Mouse (Mus musculus): ENCODE results near the gene Nedd8.

Nedd8 gene

DNA sequence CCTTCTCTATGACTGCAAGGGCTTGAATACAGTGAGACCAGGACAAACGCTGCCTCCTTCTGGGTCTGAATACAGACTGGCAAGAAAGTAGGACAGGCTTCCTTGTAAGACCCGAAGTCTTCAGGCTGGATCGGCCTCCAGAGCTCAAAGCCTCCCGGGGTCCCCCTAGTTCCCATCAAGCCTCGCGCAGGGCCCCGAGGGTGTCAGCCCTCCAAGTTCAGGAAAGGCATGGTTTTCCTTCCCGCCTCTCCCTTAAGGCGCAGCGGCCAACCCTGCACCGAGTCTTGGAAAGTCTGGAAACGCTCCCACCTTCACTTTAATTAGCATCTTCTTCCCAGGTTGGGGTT is 465 bp downstream of the Nedd8 start:
- DNase-seq (ENCODE audit: extremely low spot score, low spot score), result no peak

DNA sequence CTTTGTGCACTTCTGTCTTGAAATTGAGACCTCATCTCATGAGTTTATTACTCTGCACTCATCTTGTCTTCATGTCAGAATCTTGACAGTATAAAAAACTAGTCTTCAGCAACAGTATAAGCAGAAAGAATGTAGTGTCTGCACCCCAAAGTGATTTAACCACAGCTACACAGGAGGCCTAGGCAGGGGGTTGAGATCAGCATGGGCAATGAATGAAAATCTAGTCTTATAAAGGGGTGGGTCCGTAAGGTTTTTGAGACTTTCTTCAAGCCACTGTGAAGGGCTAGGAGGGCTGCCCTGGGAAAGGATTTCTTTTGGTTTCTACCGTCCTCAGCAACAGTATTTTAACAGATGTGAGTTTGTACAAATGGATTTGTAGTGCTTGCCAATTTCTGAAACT is 11.3 kb downstream of the Nedd8 start:
- DNase-seq (ENCODE audit: extremely low spot score, low spot score), result no peak

DNA sequence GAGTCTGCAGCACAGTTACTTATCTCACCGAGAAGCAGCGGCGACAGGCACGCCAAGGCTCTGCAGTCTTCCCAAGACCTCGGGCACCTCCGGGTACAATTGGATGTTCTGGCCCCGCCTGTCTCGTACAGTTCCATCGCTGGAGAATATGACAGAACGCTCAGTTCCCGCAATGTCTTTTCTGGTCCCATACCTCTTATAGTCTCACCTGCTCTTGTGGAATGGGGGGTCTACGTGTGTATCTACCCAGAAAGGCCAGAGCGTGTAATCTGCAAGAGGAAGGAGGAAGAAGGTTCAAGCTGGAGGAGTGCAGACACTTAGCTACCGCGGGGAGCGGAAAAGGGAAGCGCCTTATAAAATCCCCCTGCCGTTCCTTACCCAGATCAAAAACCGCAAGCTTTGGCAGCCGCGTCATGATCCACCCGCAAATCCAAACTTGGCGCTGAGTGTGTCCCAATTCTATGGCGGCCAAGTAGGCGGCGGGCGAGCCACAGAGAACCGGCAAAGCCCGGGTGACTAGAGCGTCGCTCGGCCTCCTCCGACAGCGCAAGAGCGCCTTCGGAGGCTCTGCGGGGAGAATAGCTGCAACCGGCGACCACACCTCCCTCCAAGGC is 11.9 kb downstream of the Nedd8 start, which contains the start of gene Mdp1:
Gene Mdp1 (minus strand): TSS at position 549 of the 614 bp plus-strand sequence.
- DNase-seq (ENCODE audit: extremely low spot score, low spot score), result peak; percentile 77

DNA sequence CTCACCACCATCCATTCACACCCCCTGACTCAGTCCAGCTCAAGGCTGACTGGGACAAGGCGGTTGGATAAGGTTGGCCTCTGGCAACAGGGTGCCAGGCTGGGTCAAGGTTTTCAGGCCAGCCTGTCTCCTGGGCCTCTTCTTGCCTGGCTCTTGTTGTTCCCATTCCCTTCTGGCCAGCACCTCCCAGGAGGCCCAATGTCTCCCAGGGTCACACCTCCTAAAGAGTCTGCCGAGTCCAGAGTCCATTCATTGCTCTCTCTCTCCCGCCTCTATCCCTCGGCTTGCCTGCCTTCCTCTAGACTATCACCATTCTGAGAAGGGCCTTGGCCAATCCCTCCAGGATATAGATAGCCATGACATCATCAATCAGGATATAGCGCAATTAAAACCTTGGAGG is 13.9 kb downstream of the Nedd8 start:
- DNase-seq (ENCODE audit: extremely low spot score, low spot score), result no peak

DNA sequence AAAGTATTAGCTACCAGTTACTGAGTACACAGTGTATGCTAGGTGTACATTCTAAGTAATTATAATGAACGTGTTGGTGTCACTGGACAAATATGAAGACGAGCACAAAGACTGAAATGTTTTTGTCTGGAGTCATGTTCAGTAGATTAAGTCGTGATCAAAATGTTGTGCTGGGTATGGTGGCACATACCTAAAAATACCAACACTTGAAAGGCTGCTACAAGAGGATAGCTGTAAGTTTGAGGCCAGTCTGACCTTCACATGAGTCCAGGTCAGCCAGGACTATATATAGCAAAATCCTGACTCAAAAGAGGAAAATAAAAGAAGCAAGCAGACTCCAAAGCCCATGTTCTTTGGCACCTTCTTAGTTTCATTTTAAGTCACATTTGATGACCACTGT is 15.0 kb downstream of the Nedd8 start:
- no peak for DNase-seq (ENCODE audit: extremely low spot score, low spot score)

DNA sequence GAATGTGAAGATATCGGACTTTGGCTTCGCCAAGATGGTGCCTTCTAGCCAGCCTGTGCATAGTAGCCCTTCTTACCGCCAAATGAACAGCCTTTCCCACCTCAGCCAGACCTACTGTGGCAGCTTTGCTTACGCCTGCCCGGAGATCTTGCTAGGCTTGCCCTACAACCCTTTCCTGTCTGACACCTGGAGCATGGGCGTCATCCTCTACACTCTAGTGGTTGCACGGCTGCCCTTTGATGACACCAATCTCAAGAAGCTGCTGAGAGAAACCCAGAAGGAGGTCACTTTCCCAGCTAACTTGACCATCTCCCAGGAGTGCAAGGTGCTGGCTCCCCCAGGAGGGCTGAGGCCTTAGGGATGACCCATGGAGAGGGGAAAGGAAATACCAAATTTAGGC is 20.4 kb downstream of the Nedd8 start:
- no peak for DNase-seq (ENCODE audit: extremely low spot score, low spot score)

DNA sequence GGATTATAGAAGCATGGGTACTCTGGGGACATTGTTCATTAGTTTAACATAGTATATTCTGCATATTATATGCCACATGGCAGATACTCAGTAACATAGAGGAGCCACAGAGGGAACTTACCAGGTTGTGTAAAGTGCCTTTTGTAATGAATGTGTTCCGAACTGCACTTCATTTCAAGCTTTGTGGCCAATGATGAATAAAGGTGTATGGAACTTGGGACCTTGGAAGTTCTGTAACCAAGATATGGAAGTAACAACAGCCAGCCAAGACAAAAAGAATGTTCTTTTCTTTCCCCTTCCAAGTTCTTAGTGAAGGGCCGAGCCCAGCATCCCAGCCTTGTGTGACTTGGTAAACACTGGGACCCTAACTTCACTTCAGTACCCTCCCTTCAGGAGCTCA is 22.0 kb downstream of the Nedd8 start, which contains the start of gene Tssk4:
Gene Tssk4 (plus strand): TSS at position 301 of the 400 bp plus-strand sequence.
- DNase-seq (ENCODE audit: extremely low spot score, low spot score), result no peak

DNA sequence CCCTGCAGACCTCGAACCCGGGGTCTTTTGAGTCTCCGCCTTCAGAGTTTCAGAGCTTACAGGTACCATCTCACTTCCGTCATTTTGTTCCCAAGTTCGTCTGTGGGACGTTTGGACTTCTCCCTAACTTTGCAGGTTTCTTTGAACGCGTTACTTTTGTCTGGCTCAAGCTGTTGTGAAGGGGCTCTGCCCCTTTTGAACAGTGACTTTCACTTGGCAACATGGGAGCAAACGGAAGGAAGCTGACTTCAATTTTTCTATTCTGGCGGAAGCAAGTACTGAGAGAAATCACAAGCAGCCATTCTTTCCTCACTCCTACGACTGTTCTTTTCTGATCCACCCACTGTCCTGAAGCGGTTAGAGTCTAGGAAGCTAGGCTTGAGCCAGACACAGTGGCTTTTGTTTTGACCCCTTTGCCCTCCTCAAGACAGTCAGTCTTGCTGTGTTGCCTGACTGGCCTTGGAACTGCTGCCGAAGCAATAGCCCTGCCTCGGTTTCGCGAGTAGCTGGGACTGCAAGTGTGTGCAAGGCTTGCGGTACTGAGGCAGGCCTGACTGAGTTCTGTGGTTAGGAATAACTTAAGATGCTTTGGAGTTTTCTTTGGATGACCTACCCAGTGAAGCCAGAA is 27.5 kb downstream of the Nedd8 start:
- peak; percentile 22 for DNase-seq (ENCODE audit: extremely low spot score, low spot score)

DNA sequence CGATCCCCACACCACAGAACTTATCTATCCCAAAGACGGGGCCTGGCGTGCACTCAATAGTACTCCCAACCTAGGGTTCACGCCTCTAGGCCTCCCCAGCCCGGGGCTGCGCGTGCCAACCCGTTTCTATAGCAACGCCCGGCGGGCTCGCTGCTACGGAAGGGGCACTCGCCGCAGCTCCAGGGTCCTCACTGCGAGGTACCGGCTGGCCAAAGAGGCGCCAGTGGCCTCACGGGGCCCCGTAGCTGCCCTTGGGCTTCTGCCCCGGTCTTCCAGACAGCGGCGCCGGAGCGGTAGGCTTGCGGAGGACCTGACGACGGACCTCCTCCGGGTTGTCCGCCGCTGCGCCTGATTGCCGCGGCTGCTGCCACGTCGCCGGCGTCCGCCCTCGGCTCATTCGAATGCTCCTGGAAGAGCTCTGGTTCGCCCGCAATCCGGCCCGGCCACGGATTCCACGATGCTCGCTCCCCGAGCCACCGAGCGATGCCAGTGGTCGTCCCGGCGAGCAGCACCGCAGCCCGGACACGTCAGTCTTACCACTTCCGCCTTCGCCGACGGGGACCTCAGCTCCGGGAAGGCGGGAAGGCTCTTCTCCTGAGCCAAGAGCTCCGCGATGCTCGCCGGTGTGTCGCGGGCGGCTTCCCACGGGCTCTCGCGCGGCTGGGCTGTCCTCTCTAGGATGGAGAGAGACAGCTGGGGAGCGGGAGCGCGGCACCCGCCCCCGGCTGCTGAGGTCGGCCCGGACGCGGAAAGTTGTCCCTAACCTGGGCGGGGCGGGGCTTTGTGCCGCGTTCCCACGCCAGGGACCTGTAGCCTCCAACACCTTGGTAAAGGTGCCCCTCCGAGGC is 28.6 kb downstream of the Nedd8 start, which contains the start of gene Tm9sf1:
Gene Tm9sf1 (minus strand): TSS at position 747 of the 848 bp plus-strand sequence.
- DNase-seq (ENCODE audit: extremely low spot score, low spot score), result peak; percentile 88

DNA sequence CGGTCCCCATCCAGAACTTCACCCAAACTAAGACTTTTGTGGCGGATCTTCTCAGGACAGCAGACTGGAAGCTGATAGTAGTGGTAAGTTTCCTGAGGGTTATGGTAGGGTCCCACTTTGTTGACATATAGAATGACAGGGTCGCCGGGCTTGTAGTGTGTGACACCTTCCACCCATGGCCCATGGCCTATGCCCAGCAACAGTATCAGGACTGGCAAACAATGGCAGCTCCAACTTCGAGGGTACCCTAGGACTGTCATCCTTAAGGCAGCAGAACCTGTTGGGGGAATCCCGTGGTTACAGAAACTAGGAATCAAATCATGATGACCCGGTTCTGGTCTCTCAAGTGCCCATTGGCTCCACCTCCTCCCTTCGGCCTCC is 29.3 kb downstream of the Nedd8 start:
- DNase-seq (ENCODE audit: extremely low spot score, low spot score), result no peak

DNA sequence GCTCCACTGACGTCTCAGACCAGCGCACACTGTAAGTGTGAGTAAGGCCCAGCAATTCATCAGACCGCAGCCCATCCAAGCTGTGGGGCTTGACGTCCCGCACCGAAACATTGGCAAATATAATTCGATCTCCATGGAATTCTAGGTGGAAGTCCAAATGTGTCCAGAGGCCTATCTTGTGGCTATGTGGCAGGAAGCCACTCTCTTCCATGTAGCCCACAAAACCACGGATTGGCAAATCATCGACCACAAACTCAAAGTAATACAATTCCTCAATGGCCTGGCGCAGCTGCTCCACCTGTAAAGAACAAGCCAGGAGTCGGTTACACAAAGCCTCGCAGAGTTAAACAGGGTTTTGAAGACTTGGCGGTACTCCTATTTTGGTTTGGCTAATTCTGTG is 30.6 kb downstream of the Nedd8 start:
- no peak for DNase-seq (ENCODE audit: extremely low spot score, low spot score)

DNA sequence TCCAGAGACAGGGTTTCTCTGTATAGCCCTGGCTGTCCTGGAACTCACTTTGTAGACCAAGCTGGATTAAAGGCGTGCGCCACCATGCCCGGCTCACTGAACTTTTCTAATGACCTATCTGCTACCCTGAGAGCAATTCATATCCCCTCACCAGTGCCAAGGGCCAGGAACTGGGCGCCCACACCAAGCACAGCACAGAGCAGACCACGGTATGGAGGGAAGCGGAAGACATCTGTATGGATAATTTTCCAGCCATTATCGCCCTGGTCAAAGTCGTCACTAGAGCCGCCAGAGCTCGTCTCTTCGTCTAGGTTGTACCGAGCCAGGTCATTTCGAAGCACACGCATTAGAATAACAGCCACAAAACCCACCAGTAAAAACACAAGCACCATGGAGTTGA is 31.1 kb downstream of the Nedd8 start:
- DNase-seq (ENCODE audit: extremely low spot score, low spot score), result no peak

DNA sequence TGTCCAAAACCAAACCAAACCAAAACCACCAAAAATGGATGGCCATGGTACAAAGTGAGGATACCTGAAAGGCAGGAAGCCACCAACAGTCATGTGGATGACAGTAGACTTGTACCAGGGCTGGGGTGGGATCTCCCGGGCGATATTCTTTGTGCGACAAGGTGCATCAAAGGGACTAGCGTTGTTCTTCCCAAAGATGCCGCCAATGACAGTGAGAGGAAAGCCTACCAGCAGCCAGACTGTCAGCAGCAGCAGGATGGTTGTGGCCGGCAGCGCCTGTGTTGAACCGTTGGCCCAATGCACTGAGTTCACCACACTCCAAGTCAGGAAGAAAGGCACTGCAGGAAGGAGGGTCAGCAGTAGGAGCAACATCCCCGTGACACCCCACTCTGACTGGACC is 34.1 kb downstream of the Nedd8 start, which contains the start of gene Gm49378:
Gene Gm49378 (minus strand): TSS at position 101 of the 400 bp plus-strand sequence.
- DNase-seq (ENCODE audit: extremely low spot score, low spot score), result no peak

DNA sequence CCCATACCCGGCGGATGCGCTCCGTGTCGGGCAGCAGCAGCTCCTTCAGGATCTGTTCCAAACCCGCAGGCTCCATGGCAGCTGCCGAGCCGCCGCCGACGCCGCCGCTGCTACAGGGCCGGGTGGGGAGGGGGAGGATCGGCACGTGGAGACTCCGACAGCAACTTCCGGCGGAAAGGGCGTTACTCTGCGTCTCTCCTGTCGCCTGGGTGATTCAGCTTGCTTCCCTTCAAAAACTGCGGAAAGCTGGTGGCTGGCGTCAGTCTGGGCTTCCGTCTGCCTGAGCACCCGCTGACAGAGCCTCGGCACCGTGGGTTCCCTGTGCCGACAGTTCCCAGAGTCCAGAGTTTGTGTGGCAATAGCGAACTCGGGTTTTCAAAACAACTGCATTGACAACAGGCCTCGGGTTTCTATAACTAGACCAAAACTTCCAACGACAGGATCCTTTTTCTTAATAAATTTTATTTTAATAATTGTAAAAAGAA is 36.4 kb downstream of the Nedd8 start, which contains the start of gene Ipo4:
Gene Ipo4 (minus strand): TSS at position 435 of the 485 bp plus-strand sequence.
- peak; percentile 92 for DNase-seq (ENCODE audit: extremely low spot score, low spot score)

DNA sequence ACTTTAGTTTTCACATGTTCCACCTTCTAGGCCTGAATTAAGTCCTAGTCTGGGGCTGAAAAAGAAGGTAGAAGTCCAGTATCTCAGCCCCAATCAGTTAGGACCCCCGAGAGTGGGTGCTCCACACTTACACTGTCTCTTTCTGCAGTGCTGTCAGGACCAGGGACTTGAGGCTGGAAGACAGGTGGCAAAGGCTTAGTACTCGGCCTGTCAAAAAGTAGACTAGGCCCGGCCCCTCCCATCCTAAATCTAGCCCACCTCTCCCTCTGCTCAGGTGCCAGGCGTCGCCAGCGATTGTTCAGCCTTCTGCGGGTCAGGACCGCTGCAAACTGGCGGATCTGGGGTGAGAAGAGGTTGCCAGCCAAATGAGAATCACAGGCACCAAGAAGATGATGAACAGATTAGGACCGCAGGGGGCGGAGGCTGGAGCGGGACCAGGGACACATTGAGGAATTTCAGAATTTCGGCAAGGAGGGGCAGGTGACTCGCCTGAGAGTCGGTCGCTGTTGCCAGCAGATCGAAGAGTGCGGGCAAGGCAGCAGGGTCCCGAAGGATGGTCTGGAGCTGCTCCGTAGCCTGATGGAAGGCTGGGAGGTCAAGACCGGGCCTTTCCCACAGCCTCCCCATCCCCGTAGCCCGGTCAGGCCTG is 36.9 kb downstream of the Nedd8 start:
- DNase-seq (ENCODE audit: extremely low spot score, low spot score), result no peak

DNA sequence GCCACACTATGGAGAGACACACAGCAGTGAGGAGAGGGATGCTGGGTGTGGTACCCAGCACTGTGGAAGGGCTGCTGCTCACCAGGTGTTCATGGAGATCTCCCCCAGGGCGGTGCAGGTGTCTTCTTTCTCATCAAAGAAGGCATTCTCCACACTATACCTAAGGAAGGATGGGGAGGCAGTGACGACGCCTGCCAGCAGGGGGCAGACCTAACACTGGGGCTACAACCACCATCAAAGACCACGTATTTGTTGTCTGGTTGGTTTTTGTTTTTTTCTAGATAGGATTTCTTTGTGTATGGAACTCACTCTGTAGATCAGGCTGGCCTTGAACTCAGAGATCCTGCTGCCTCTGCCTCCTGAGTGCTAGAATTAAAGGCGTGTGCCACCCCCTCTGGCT is 42.6 kb downstream of the Nedd8 start:
- DNase-seq (ENCODE audit: extremely low spot score, low spot score), result peak; percentile 24

DNA sequence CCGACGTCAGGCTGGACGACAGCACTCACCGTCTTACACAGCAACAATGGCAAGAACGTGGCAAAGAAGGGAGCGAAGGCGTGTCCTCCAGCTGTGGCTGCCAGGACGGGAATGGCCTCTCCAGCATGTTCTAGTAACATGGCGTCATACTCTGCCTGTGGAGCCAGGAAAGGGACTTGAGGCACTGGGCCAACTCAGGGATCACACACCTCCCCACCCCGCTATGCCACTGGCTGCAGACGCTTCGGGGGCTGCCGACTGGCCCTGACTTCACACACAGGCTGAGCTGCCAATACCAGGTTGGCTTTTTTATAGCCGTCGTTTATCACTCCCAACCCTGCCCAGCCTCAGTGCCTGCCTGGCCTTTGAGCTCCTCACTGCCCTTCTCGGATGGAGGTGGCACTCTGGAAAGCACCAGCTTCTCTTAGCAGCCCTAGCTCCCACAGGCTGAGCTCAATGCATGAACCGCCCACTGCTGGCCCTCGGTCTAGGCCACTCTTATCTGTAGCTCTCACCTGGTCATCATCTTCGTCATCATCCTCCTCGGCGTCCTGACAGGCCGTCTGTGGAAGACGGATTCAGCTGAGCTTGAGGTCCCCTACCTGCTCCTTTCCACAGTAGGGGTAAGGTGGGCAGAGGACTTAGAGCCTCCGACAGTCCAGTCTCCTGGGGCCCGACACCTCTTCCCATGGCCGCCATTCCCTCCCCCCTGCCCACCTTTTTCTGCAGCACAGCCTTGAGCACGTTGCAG is 43.7 kb downstream of the Nedd8 start:
- DNase-seq (ENCODE audit: extremely low spot score, low spot score), result no peak

DNA sequence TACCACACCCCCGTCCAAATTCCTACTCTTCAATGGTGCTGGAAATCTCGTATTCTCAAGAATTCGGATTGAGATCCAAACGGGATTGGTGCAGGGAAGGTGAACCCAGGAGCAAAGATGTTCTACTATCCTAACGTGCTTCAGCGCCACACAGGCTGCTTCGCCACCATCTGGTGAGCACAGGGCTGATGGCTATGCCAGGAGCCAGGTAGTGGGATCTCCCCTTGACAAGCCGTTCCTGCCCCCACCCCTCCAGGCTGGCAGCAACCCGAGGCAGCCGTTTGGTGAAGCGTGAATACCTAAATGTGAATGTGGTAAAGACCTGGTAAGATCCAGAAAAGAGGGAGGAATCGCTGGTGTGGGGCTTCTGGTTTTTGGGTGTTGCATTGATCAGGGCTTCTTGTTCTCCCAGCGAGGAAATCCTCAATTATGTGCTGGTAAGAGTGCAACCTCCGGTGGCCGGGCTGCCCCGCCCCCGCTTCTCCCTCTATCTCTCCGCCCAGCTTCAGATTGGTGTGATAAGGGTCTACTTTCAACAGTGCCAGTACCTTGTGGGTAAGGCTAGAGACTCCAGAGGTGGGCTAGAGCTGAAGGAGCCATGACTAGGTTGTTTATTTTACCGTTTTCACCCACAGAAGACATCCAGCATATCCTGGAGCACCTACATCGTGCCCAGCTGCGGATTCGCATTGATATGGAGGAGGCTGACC is 53.3 kb downstream of the Nedd8 start:
- no peak for DNase-seq (ENCODE audit: extremely low spot score, low spot score)

DNA sequence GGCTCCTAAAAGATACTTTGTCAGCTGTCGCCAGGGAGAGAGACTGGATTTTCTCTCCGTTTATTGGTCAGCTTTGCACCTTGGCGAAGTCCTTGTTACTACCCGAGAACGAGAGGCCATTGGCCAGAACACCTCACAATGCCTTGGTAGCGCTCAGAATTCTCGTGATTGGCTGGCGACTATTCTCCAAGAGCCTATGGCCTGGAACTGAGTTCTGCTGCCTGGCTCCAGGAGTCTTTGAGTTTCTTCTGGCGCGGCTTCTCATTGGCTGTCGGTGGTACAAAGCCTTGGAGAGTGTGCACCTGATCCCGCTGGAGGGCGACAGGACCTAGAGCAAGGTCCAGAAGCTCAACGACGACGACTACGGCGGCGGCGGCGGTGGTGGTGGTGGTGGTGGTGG is 54.1 kb downstream of the Nedd8 start, which contains the start of gene Rec8:
Gene Rec8 (plus strand): TSS at position 216 of the 400 bp plus-strand sequence.
- DNase-seq (ENCODE audit: extremely low spot score, low spot score), result peak; percentile 54

DNA sequence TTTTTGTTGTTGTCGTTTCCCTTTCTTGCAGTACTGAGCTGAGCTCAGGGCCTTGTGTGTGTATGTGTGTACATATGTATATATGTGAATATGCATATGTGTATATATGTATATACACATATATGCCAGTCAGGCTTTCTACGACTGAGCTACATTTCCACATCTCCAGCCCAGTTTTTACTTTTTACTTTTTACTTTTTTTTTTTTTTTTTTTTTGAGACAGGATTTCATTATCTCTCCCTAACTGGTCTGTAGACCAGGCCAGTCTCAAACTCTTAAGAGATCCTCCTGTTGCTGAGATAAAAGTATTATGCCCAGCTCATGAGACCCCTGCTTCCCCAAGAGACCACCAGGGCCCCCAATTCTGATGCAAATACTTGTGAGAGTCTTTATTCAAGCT is 55.1 kb downstream of the Nedd8 start:
- DNase-seq (ENCODE audit: extremely low spot score, low spot score), result no peak

Data from neural tube, embryonic 10.5 days (tissue).